ENCODE assay signal across 17 mouse cellular contexts in genomic region chr6:31571459-31571858, GRCm38 (mm10).
"Had no signal": no experiment of that assay in that cellular context is flagged by ENCODE, and none has a peak within 500 bp of the region (broad histone marks: within the 10 kb centered on the region; RNA-seq: fewer than 3 reads in every experiment).

No protein-coding gene starts in this region.

- DNase-seq: cerebellum, adult 8-10 months; cerebellum, adult 9-10 months; cerebellum, adult 9-11 months; cerebellum, postnatal 10 days; cerebellum, postnatal 14 days; cerebellum, postnatal 25 days; cerebellum, postnatal 36 days; embryo, embryonic 11 days; forebrain, postnatal 0 days; gastrocnemius, adult 2 months; gastrocnemius, postnatal 10 days; gastrocnemius, postnatal 14 days; gastrocnemius, postnatal 25 days; gastrocnemius, postnatal 36 days; heart, adult 11 months; heart, adult 18-20 months; heart, adult 2 months had no signal
